Mouse (Mus musculus): Measurements from ENCODE around the gene Olfr220. TPM values are rescaled to one million over a fixed set of nuclear protein-coding genes. Genes with fewer than 3 reads are reported as not detected.

Olfr220 gene
- polyA plus RNA-seq, 1 experiment, result not detected

DNA sequence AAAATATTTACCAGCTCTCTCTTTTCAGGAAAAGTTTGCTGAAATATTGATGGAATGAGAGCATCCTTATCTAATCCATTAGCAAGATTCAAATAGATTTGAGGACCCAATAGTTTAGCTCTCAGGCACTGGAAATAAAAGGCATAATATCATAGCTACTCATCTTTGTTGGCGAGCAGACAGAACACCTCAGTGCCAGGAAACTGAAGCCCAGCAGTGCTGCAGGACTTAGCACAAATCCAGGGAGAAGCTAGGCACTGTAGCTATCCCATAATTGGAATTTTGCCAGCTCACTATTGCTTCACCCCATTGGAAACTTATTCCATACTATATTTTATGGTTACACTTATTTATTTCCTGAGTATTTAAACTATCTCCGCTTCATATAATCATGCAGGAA, 13.2 kb downstream of the Olfr220 start:
- TF ChIP-seq CTCF (IDR thresholded peaks at IDR 0.05; ENCODE audit: extremely low read depth, insufficient read length, insufficient replicate concordance, low read depth, low read length) (no peak), POLR2A (IDR thresholded peaks at IDR 0.05; ENCODE audit: low read depth, low read length) (no peak)
- Histone ChIP-seq H3K36me3 (ENCODE audit: control insufficient read depth, insufficient read depth, low read length) (no peaks in the 10 kb centered on the region), H3K4me3 (ENCODE audit: low read depth, low read length) (no peak overlapping the region), H3K27ac (ENCODE audit: insufficient read depth, low read depth, low read length) (no peak overlapping the region), H3K27me3 (ENCODE audit: control insufficient read depth, insufficient read depth, low read length) (no peaks in the 10 kb centered on the region), H3K4me1 (ENCODE audit: control insufficient read depth, insufficient read depth, insufficient read length, low read length) (no peaks in the 10 kb centered on the region)
- 79% methylated on average over 2 of the region's 2 CpGs for WGBS

- no peaks in the 10 kb centered on the region for H3K27me3 ChIP-seq (ENCODE audit: control insufficient read depth, insufficient read depth, low read length)
- 84% methylated on average over 3 of the region's 3 CpGs for WGBS
- H3K36me3 ChIP-seq (ENCODE audit: control insufficient read depth, insufficient read depth, low read length), result no peaks in the 10 kb centered on the region
- no peak for TF ChIP-seq POLR2A (IDR thresholded peaks at IDR 0.05; ENCODE audit: low read depth, low read length)
- TF ChIP-seq CTCF (IDR thresholded peaks at IDR 0.05; ENCODE audit: extremely low read depth, insufficient read length, insufficient replicate concordance, low read depth, low read length), result no peak
- no peak overlapping the region for H3K27ac ChIP-seq (ENCODE audit: insufficient read depth, low read depth, low read length)
- no peaks in the 10 kb centered on the region for H3K4me1 ChIP-seq (ENCODE audit: control insufficient read depth, insufficient read depth, insufficient read length, low read length)
- H3K4me3 ChIP-seq (ENCODE audit: low read depth, low read length), result no peak overlapping the region
Measured at GRCm38 (mm10) chr1:174465385-174465784, 23.5 kb downstream of the Olfr220 start.

DNA sequence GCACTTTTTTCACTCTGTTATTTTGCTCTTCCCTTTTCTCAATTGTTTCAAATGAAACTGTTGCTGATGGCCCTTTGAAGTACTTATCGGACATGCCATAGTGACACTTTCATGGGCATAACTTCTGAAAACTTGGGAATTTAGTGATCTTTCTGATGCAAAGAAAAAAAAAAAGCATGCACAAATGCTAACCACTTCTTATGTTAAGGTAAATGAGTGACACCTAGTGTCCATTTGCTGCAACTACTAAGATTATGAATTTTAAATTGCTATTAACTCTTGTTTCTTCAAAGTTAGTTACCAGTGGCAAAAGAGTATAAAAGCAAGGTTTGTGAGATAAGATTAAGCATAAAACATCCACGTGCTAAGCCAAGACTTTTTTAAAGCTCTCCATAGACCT, 24.4 kb downstream of the Olfr220 start:
- 17% methylated on average over 2 of the region's 2 CpGs for WGBS
- Histone ChIP-seq H3K4me3 (ENCODE audit: low read depth, low read length) (no peak overlapping the region), H3K27ac (ENCODE audit: insufficient read depth, low read depth, low read length) (no peak overlapping the region), H3K27me3 (ENCODE audit: control insufficient read depth, insufficient read depth, low read length) (no peaks in the 10 kb centered on the region), H3K4me1 (ENCODE audit: control insufficient read depth, insufficient read depth, insufficient read length, low read length) (no peaks in the 10 kb centered on the region), H3K36me3 (ENCODE audit: control insufficient read depth, insufficient read depth, low read length) (no peaks in the 10 kb centered on the region)
- TF ChIP-seq CTCF (IDR thresholded peaks at IDR 0.05; ENCODE audit: extremely low read depth, insufficient read length, insufficient replicate concordance, low read depth, low read length), result no peak
- TF ChIP-seq POLR2A (IDR thresholded peaks at IDR 0.05; ENCODE audit: low read depth, low read length), result no peak

DNA sequence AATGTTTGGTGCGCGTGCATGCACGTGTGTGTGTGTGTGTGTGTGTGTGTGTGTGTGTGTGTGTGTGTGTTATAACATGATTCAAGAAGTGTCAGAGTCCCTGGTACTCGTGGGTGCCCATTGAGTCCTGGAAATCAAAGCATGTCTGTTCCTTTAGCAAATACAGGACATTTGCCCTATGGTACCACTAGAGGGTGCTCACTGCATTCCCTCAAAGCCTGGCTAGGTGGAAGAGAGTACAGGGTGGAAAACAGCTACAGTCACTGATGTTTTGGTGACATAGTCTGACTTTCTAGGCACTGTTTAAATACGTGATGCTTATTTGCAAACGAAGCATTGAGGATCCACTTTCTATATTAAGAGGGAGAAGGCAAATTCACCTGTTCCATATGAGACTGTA, 27.9 kb downstream of the Olfr220 start:
- WGBS, result 8% methylated on average over 6 of the region's 6 CpGs
- Histone ChIP-seq H3K36me3 (ENCODE audit: control insufficient read depth, insufficient read depth, low read length) (no peaks in the 10 kb centered on the region), H3K4me3 (ENCODE audit: low read depth, low read length) (no peak overlapping the region), H3K4me1 (ENCODE audit: control insufficient read depth, insufficient read depth, insufficient read length, low read length) (no peaks in the 10 kb centered on the region), H3K27ac (ENCODE audit: insufficient read depth, low read depth, low read length) (no peak overlapping the region), H3K27me3 (ENCODE audit: control insufficient read depth, insufficient read depth, low read length) (no peaks in the 10 kb centered on the region)
- no peak for TF ChIP-seq POLR2A (IDR thresholded peaks at IDR 0.05; ENCODE audit: low read depth, low read length)
- TF ChIP-seq CTCF (IDR thresholded peaks at IDR 0.05; ENCODE audit: extremely low read depth, insufficient read length, insufficient replicate concordance, low read depth, low read length), result no peak

- WGBS, result 92% methylated on average over 6 of the region's 6 CpGs
- no peaks in the 10 kb centered on the region for H3K4me1 ChIP-seq (ENCODE audit: control insufficient read depth, insufficient read depth, insufficient read length, low read length)
Measured at GRCm38 (mm10) chr1:174482567-174482966, 40.7 kb downstream of the Olfr220 start.

GRCm38 (mm10) chr1:174500064-174500463, 58.2 kb downstream of the Olfr220 start:
- no peak overlapping the region for H3K4me3 ChIP-seq (ENCODE audit: low read depth, low read length)
- H3K4me1 ChIP-seq (ENCODE audit: control insufficient read depth, insufficient read depth, insufficient read length, low read length), result no peaks in the 10 kb centered on the region; the same call in 1 of the 2 replicates
- H3K27me3 ChIP-seq (ENCODE audit: control insufficient read depth, insufficient read depth, low read length), result peaks cover 16% of the 10 kb centered on the region
- 38% methylated on average over 4 of the region's 4 CpGs for WGBS
- no peaks in the 10 kb centered on the region for H3K36me3 ChIP-seq (ENCODE audit: control insufficient read depth, insufficient read depth, low read length)
- TF ChIP-seq CTCF (IDR thresholded peaks at IDR 0.05; ENCODE audit: extremely low read depth, insufficient read length, insufficient replicate concordance, low read depth, low read length) (no peak), POLR2A (IDR thresholded peaks at IDR 0.05; ENCODE audit: low read depth, low read length) (no peak)
- no peak overlapping the region for H3K27ac ChIP-seq (ENCODE audit: insufficient read depth, low read depth, low read length)

More at GRCm38 (mm10) chr1:174482567-174482966, 40.7 kb downstream of the Olfr220 start:
- Histone ChIP-seq H3K36me3 (ENCODE audit: control insufficient read depth, insufficient read depth, low read length) (no peaks in the 10 kb centered on the region), H3K4me3 (ENCODE audit: low read depth, low read length) (no peak overlapping the region), H3K27ac (ENCODE audit: insufficient read depth, low read depth, low read length) (no peak overlapping the region), H3K27me3 (ENCODE audit: control insufficient read depth, insufficient read depth, low read length) (no peaks in the 10 kb centered on the region; the same call in 1 of the 2 replicates)
- TF ChIP-seq CTCF (IDR thresholded peaks at IDR 0.05; ENCODE audit: extremely low read depth, insufficient read length, insufficient replicate concordance, low read depth, low read length), result no peak
- TF ChIP-seq POLR2A (IDR thresholded peaks at IDR 0.05; ENCODE audit: low read depth, low read length), result no peak

Other genes with a start within 250 kb of the Olfr220 start
- gene Olfr419, start 190.0 kb upstream of the Olfr220 start, polyA plus RNA-seq (2012; rRNA removed), result not detected in 2 replicates
- 1.2 and 3.5 TPM in 2 replicates for gene Mptx1, start 111.6 kb upstream of the Olfr220 start, polyA plus RNA-seq (2012; rRNA removed)
- gene Olfr417, start 77.0 kb upstream of the Olfr220 start, polyA plus RNA-seq (2012; rRNA removed), result not detected in 2 replicates
- gene Olfr248, start 51.0 kb upstream of the Olfr220 start, polyA plus RNA-seq (2012; rRNA removed), result not detected in 2 replicates
- not detected in 2 replicates for gene Olfr414, start 18.0 kb upstream of the Olfr220 start, polyA plus RNA-seq (2012; rRNA removed)
- 0.04 and 0.11 TPM in 2 replicates for gene Fmn2, start 59.7 kb downstream of the Olfr220 start, polyA plus RNA-seq (2012; rRNA removed)